Mouse (Mus musculus): Measurements from ENCODE around the gene Atf1. TPM values are rescaled to one million over a fixed set of nuclear protein-coding genes. Genes with fewer than 3 reads are reported as not detected.

The Atf1 gene
- polyA plus RNA-seq (2014; fragmentation: Nextera tagmentation; extraction: Ambion mirVana): 11.5 and 14.4 TPM in 2 replicates

DNA sequence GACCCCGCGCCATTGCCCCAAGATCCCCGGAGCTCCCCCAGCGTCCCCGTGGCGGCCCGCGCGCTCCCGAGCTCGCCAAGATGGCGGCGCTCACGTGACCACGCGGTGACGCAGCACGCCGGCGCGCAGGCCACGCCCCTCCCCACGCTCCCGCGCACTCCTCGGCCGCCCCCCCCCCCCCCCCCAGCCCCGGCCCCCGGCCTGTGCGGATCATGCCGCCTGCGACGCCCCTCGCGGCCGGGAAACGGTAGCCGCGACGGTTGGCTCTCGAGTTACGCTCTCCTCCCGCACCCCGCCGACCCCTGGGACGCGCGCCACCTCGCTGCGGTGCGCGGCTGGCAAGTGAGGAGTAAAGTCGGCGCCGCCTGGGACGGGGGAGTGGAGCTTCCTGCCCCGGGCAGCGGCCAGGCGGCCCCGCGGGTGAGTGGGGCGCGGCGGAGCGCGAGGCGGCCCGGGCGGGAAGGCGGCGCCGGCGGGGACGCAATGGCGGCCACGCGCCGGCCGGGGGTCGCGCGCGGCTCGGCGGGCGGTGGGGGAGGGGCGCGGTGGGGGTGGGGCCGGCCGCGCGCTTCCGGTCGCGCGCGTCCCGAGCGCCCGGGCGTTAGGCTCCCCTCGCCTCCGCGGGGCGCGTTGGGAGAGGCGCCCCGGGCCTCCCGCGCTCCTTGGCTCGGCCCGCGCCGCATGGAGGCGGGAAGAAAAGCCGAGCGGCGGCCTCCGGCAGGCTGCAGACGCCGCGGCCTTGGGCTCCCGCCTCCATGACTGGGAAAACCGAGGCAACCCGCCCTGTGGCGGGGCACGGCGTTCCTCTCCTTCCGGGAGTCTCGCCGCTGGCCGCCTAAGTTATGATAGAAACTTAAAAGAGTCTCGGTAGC, at the start of gene Atf1:
Atf1 (plus strand) TSS at position 157 of the 872 bp plus-strand sequence.
- Histone ChIP-seq H3K4me3 (replicated peaks; ENCODE audit: low read depth, low read length) (peak within 1 kb of the TSS; percentile 81), H3K9ac (replicated peaks; ENCODE audit: low read length) (peak within 1 kb of the TSS; percentile 99), H3K27ac (replicated peaks; ENCODE audit: low read depth, low read length) (peak within 1 kb of the TSS; percentile 100), H3K27me3 (ENCODE audit: control insufficient read depth, insufficient read depth, low read length) (no peaks in the 10 kb centered on the region), H3K4me2 (ENCODE audit: low read length) (peak within 1 kb of the TSS; percentile 67), H3K4me1 (ENCODE audit: control insufficient read depth, insufficient read depth, low read length) (peaks cover 14% of the 10 kb centered on the region), H3K36me3 (ENCODE audit: control insufficient read depth, insufficient read depth, low read length) (no peaks in the 10 kb centered on the region), H3K9me3 (ENCODE audit: control insufficient read depth, low read length) (no peaks in the 10 kb centered on the region)
- under 1% methylated on average over 114 of the region's 133 CpGs for WGBS
- peak; percentile 89 for ATAC-seq (ENCODE audit: low FRiP score, low TSS enrichment)
- DNase-seq: peak; percentile 97

DNA sequence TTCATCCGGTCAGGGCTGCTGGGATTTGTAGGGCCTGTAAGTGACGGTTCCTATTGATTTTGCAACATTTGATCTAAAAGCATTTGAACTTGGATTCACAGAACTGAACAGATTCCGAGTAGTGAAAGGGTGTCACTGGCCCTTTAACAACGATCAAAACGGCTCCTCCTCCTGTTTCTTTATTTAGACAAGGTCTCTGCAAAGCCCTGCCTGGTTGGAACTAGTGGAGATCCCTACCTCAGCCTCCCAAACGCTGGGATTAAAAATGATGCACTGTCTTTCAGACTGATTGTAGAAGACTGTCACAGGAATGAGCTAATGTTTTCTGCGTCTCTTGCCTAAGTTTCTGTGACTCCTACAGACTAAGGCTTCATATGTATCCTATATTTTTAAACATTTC, 49.1 kb upstream of the Atf1 start:
- ATAC-seq (ENCODE audit: low FRiP score, low TSS enrichment): no peak

GRCm38 (mm10) chr15:100179685-100180084, 47.9 kb upstream of the Atf1 start:
- DNase-seq (no peak), ATAC-seq (ENCODE audit: low FRiP score, low TSS enrichment) (no peak)
- H3K4me3 ChIP-seq (replicated peaks; ENCODE audit: low read depth, low read length): no peak overlapping the region
- H3K36me3 ChIP-seq (ENCODE audit: control insufficient read depth, insufficient read depth, low read length): peaks cover 89% of the 10 kb centered on the region
- no peak overlapping the region for H3K9ac ChIP-seq (replicated peaks; ENCODE audit: low read length)
- no peaks in the 10 kb centered on the region for H3K27me3 ChIP-seq (ENCODE audit: control insufficient read depth, insufficient read depth, low read length)
- H3K4me2 ChIP-seq (ENCODE audit: low read length): no peak overlapping the region
- H3K27ac ChIP-seq (replicated peaks; ENCODE audit: low read depth, low read length): no peak overlapping the region
- H3K9me3 ChIP-seq (ENCODE audit: control insufficient read depth, low read length): no peaks in the 10 kb centered on the region
- 94% methylated on average over 6 of the region's 6 CpGs for WGBS
- H3K4me1 ChIP-seq (ENCODE audit: control insufficient read depth, insufficient read depth, low read length): no peaks in the 10 kb centered on the region

More for the DNA sequence above, 49.1 kb upstream of the Atf1 start:
- Histone ChIP-seq H3K36me3 (ENCODE audit: control insufficient read depth, insufficient read depth, low read length) (peaks cover 89% of the 10 kb centered on the region), H3K9me3 (ENCODE audit: control insufficient read depth, low read length) (no peaks in the 10 kb centered on the region), H3K27me3 (ENCODE audit: control insufficient read depth, insufficient read depth, low read length) (no peaks in the 10 kb centered on the region), H3K9ac (replicated peaks; ENCODE audit: low read length) (no peak overlapping the region), H3K27ac (replicated peaks; ENCODE audit: low read depth, low read length) (no peak overlapping the region), H3K4me2 (ENCODE audit: low read length) (no peak overlapping the region), H3K4me3 (replicated peaks; ENCODE audit: low read depth, low read length) (no peak overlapping the region), H3K4me1 (ENCODE audit: control insufficient read depth, insufficient read depth, low read length) (no peaks in the 10 kb centered on the region)
- 74% methylated on average over 7 of the region's 7 CpGs for WGBS
- no peak for DNase-seq

- Histone ChIP-seq H3K9ac (replicated peaks; ENCODE audit: low read length) (no peak overlapping the region), H3K4me1 (ENCODE audit: control insufficient read depth, insufficient read depth, low read length) (no peaks in the 10 kb centered on the region), H3K4me2 (ENCODE audit: low read length) (no peak overlapping the region), H3K27me3 (ENCODE audit: control insufficient read depth, insufficient read depth, low read length) (no peaks in the 10 kb centered on the region), H3K4me3 (replicated peaks; ENCODE audit: low read depth, low read length) (no peak overlapping the region), H3K27ac (replicated peaks; ENCODE audit: low read depth, low read length) (no peak overlapping the region), H3K36me3 (ENCODE audit: control insufficient read depth, insufficient read depth, low read length) (peaks cover 89% of the 10 kb centered on the region), H3K9me3 (ENCODE audit: control insufficient read depth, low read length) (no peaks in the 10 kb centered on the region)
- no peak for DNase-seq
- WGBS: 89% methylated on average over 4 of the region's 4 CpGs
- no peak for ATAC-seq (ENCODE audit: low FRiP score, low TSS enrichment)
Measured at GRCm38 (mm10) chr15:100180221-100180620, 47.4 kb upstream of the Atf1 start.

- Histone ChIP-seq H3K36me3 (ENCODE audit: control insufficient read depth, insufficient read depth, low read length) (peaks cover 95% of the 10 kb centered on the region), H3K4me3 (replicated peaks; ENCODE audit: low read depth, low read length) (no peak overlapping the region), H3K27me3 (ENCODE audit: control insufficient read depth, insufficient read depth, low read length) (no peaks in the 10 kb centered on the region), H3K9ac (replicated peaks; ENCODE audit: low read length) (no peak overlapping the region), H3K4me2 (ENCODE audit: low read length) (no peak overlapping the region), H3K4me1 (ENCODE audit: control insufficient read depth, insufficient read depth, low read length) (no peaks in the 10 kb centered on the region), H3K9me3 (ENCODE audit: control insufficient read depth, low read length) (no peaks in the 10 kb centered on the region), H3K27ac (replicated peaks; ENCODE audit: low read depth, low read length) (no peak overlapping the region)
- ATAC-seq (ENCODE audit: low FRiP score, low TSS enrichment) (no peak), DNase-seq (no peak)
- WGBS: 90% methylated on average over 10 of the region's 10 CpGs
Measured at GRCm38 (mm10) chr15:100181841-100182240, 45.8 kb upstream of the Atf1 start.

GRCm38 (mm10) chr15:100182526-100183280, 44.9 kb upstream of the Atf1 start:
- no peaks in the 10 kb centered on the region for H3K4me1 ChIP-seq (ENCODE audit: control insufficient read depth, insufficient read depth, low read length)
- no peak overlapping the region for H3K4me3 ChIP-seq (replicated peaks; ENCODE audit: low read depth, low read length)
- DNase-seq: no peak
- H3K27me3 ChIP-seq (ENCODE audit: control insufficient read depth, insufficient read depth, low read length): no peaks in the 10 kb centered on the region
- no peak overlapping the region for H3K4me2 ChIP-seq (ENCODE audit: low read length)
- H3K9ac ChIP-seq (replicated peaks; ENCODE audit: low read length): no peak overlapping the region
- no peak overlapping the region for H3K27ac ChIP-seq (replicated peaks; ENCODE audit: low read depth, low read length)
- WGBS: 92% methylated on average over 28 of the region's 28 CpGs
- H3K36me3 ChIP-seq (ENCODE audit: control insufficient read depth, insufficient read depth, low read length): peaks cover 95% of the 10 kb centered on the region
- no peak for ATAC-seq (ENCODE audit: low FRiP score, low TSS enrichment)
- H3K9me3 ChIP-seq (ENCODE audit: control insufficient read depth, low read length): no peaks in the 10 kb centered on the region

- H3K4me1 ChIP-seq (ENCODE audit: control insufficient read depth, insufficient read depth, low read length): no peaks in the 10 kb centered on the region
- H3K27ac ChIP-seq (replicated peaks; ENCODE audit: low read depth, low read length): no peak overlapping the region
- H3K36me3 ChIP-seq (ENCODE audit: control insufficient read depth, insufficient read depth, low read length): peaks cover 90% of the 10 kb centered on the region
- H3K27me3 ChIP-seq (ENCODE audit: control insufficient read depth, insufficient read depth, low read length): no peaks in the 10 kb centered on the region
- H3K9ac ChIP-seq (replicated peaks; ENCODE audit: low read length): no peak overlapping the region
- H3K4me3 ChIP-seq (replicated peaks; ENCODE audit: low read depth, low read length): no peak overlapping the region
- no peak overlapping the region for H3K4me2 ChIP-seq (ENCODE audit: low read length)
- WGBS: 90% methylated on average over 10 of the region's 10 CpGs
- DNase-seq (no peak), ATAC-seq (ENCODE audit: low FRiP score, low TSS enrichment) (no peak)
- H3K9me3 ChIP-seq (ENCODE audit: control insufficient read depth, low read length): no peaks in the 10 kb centered on the region
Measured at GRCm38 (mm10) chr15:100183510-100183909, 44.1 kb upstream of the Atf1 start.

- Histone ChIP-seq H3K4me2 (ENCODE audit: low read length) (no peak overlapping the region), H3K27ac (replicated peaks; ENCODE audit: low read depth, low read length) (no peak overlapping the region), H3K9ac (replicated peaks; ENCODE audit: low read length) (no peak overlapping the region), H3K27me3 (ENCODE audit: control insufficient read depth, insufficient read depth, low read length) (no peaks in the 10 kb centered on the region), H3K36me3 (ENCODE audit: control insufficient read depth, insufficient read depth, low read length) (peaks cover 94% of the 10 kb centered on the region), H3K9me3 (ENCODE audit: control insufficient read depth, low read length) (no peaks in the 10 kb centered on the region), H3K4me1 (ENCODE audit: control insufficient read depth, insufficient read depth, low read length) (no peaks in the 10 kb centered on the region), H3K4me3 (replicated peaks; ENCODE audit: low read depth, low read length) (no peak overlapping the region)
- DNase-seq: no peak
- 88% methylated on average over 5 of the region's 5 CpGs for WGBS
- ATAC-seq (ENCODE audit: low FRiP score, low TSS enrichment): no peak
Measured at GRCm38 (mm10) chr15:100184821-100185496, 42.7 kb upstream of the Atf1 start.

All from midbrain, embryonic 14.5 days (tissue).